Mouse (Mus musculus) thymus, adult 2 months (tissue): ENCODE measurements around the gene Cspg4.

Source experiments
- CTCF ChIP-seq: fragments of 200-500 bp; IDR thresholded peaks from 2 replicates; pipeline ENCODE4 v1.5.1; 2012; ENCODE audit warnings: mild to moderate bottlenecking, control low read depth, low read length, moderate library complexity, borderline replicate concordance; ENCODE audit not compliant: control insufficient read depth, poor library complexity, insufficient read depth; ENCODE audit errors: extremely low read depth
- POLR2A ChIP-seq: fragments of 200-500 bp; IDR thresholded peaks from 2 replicates; pipeline ENCODE4 v1.6.1; 2012; ENCODE audit warnings: mild to moderate bottlenecking, low read length, control low read depth, moderate library complexity; ENCODE audit not compliant: control insufficient read depth, poor library complexity, insufficient read depth; ENCODE audit errors: extremely low read depth

DNA sequence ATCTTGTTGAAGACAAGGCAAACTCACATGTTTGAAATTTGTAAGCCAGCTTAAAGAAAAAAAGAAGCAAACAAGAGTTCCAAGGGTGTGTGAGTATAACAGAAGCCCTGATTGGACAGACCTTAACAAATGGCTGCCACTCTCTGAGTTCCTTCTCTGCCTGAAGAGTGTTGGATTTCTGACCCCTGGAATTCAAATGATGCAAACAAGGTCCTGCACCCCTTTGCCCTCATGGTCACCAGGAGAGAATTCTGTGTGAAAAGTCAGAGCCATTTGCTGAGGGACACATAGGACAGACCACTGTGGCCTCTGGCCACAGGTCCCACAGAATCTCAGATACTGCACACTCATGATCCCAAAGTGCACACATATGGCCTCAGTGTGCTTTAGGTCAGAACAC, 23.0 kb upstream of the Cspg4 start:
- TF ChIP-seq CTCF (no peak), POLR2A (no peak)
